Mouse (Mus musculus) MEL (cell line): ENCODE results near the gene Chuk. TPM values are rescaled to one million over a fixed set of nuclear protein-coding genes. Genes with fewer than 3 reads are reported as not detected.

Source experiments
- DNase-seq: peaks from one replicate; pipeline ENCODE4 v3.0.0; 2011; ENCODE audit warnings: low read depth, low spot score
- H3K27ac ChIP-seq: 2 replicates; pipeline ENCODE4 v1.5.1; 2012; ENCODE audit warnings: low read depth, mild to moderate bottlenecking, control low read depth, low read length, moderate library complexity; ENCODE audit not compliant: control insufficient read depth
- H3K27me3 ChIP-seq, 2 experiments: fragments of 150-350 bp in 1 of 2; sonication (generic) in 1 of 2; 2 replicates each; pipeline ENCODE4 v1.6.1; 2012; ENCODE audit warnings: low read length in 2 of 2, mild to moderate bottlenecking in 2 of 2, improper control_type of control experiment in 1 of 2, moderate library complexity in 1 of 2; ENCODE audit not compliant: insufficient read depth in 2 of 2, control insufficient read depth in 1 of 2
- H3K36me3 ChIP-seq, 2 experiments: 2 replicates each; pipeline ENCODE4 v1.6.1; 2012 to 2014; ENCODE audit warnings: low read length in 2 of 2, improper control_type of control experiment in 1 of 2, inconsistent platforms in 1 of 2, mild to moderate bottlenecking in 1 of 2; ENCODE audit not compliant: insufficient read depth in 2 of 2, control insufficient read depth in 1 of 2
- H3K4me1 ChIP-seq, 2 experiments: fragments of 150-350 bp in 1 of 2; sonication (generic) in 1 of 2; 2 replicates each; pipeline ENCODE4 v1.6.1; 2012; ENCODE audit warnings: low read length in 2 of 2, improper control_type of control experiment in 1 of 2, mild to moderate bottlenecking in 1 of 2; ENCODE audit not compliant: insufficient read depth in 2 of 2, control insufficient read depth in 1 of 2
- H3K4me3 ChIP-seq, 2 experiments: fragments of 150-350 bp in 1 of 2; sonication (generic) in 1 of 2; 2 replicates each; pipeline ENCODE4 v1.5.1; 2012; ENCODE audit warnings: low read depth in 2 of 2, low read length in 2 of 2, mild to moderate bottlenecking in 2 of 2, moderate library complexity in 2 of 2, control low read depth in 1 of 2, improper control_type of control experiment in 1 of 2; ENCODE audit not compliant: control insufficient read depth in 1 of 2, insufficient read depth in 1 of 2
- H3K79me2 ChIP-seq: 2 replicates; pipeline ENCODE4 v1.6.1; 2012; ENCODE audit warnings: mild to moderate bottlenecking, low read length, moderate library complexity; ENCODE audit not compliant: control insufficient read depth, poor library complexity, insufficient read depth
- H3K9ac ChIP-seq: 2 replicates; pipeline ENCODE4 v1.6.1; 2012; ENCODE audit warnings: low read depth, mild to moderate bottlenecking, control low read depth, low read length, moderate library complexity; ENCODE audit not compliant: control insufficient read depth, poor library complexity, severe bottlenecking
- H3K9me3 ChIP-seq: fragments of 150-350 bp; sonication (generic); replicated peaks from 2 replicates; pipeline ENCODE4 v1.6.1; 2012; ENCODE audit warnings: mild to moderate bottlenecking, low read length, improper control_type of control experiment, moderate library complexity; ENCODE audit not compliant: insufficient read depth
- CTCF ChIP-seq, 3 experiments: IDR thresholded peaks in 2 of 3; conservative IDR thresholded peaks in 1 of 3; 2 replicates each; pipeline ENCODE4 v1.5.1; 2011 to 2012; ENCODE audit warnings: low read length in 3 of 3, low read depth in 2 of 3, mild to moderate bottlenecking in 2 of 3, improper control_type of control experiment in 1 of 3, inconsistent platforms in 1 of 3, mixed read lengths in 1 of 3, moderate library complexity in 1 of 3; ENCODE audit not compliant: control insufficient read depth in 1 of 3, insufficient read depth in 1 of 3, poor library complexity in 1 of 3, severe bottlenecking in 1 of 3
- E2F4 ChIP-seq: IDR thresholded peaks from 2 replicates; pipeline ENCODE4 v1.6.1; 2011; ENCODE audit warnings: low read depth, low read length, improper control_type of control experiment, borderline replicate concordance
- ETS1 ChIP-seq: IDR thresholded peaks from 2 replicates; pipeline ENCODE4 v1.6.1; 2012; ENCODE audit warnings: low read depth, mild to moderate bottlenecking, inconsistent platforms, low read length, improper control_type of control experiment, moderate library complexity
- GATA1 ChIP-seq: IDR thresholded peaks from 2 replicates; pipeline ENCODE4 v1.6.1; 2011; ENCODE audit warnings: low read depth, low read length, improper control_type of control experiment
- HCFC1 ChIP-seq: IDR thresholded peaks from 2 replicates; pipeline ENCODE4 v1.6.1; 2012; ENCODE audit warnings: low read depth, mild to moderate bottlenecking, inconsistent platforms, low read length, improper control_type of control experiment, moderate library complexity
- MAFK ChIP-seq: IDR thresholded peaks from 2 replicates; pipeline ENCODE4 v1.6.1; 2011; ENCODE audit warnings: low read depth, mild to moderate bottlenecking, low read length, improper control_type of control experiment, borderline replicate concordance
- MXI1 ChIP-seq: IDR thresholded peaks from 2 replicates; pipeline ENCODE4 v1.6.1; 2011; ENCODE audit warnings: mild to moderate bottlenecking, low read depth, low read length, improper control_type of control experiment
- MYC ChIP-seq: IDR thresholded peaks from 2 replicates; pipeline ENCODE4 v1.6.1; 2011; ENCODE audit warnings: low read depth, mild to moderate bottlenecking, low read length, improper control_type of control experiment, moderate library complexity
- NRF1 ChIP-seq: IDR thresholded peaks from 2 replicates; pipeline ENCODE4 v1.6.1; 2014; ENCODE audit warnings: low read depth, mild to moderate bottlenecking, inconsistent platforms, low read length, improper control_type of control experiment, moderate library complexity; ENCODE audit not compliant: poor library complexity, insufficient read depth, severe bottlenecking
- POLR2A ChIP-seq, 2 experiments: IDR thresholded peaks; 2 replicates each; pipeline ENCODE4 v1.6.1; 2011 to 2012; ENCODE audit warnings: low read length in 2 of 2, mild to moderate bottlenecking in 2 of 2, control low read depth in 1 of 2, improper control_type of control experiment in 1 of 2, low read depth in 1 of 2, moderate library complexity in 1 of 2; ENCODE audit not compliant: control insufficient read depth in 1 of 2, insufficient read depth in 1 of 2, poor library complexity in 1 of 2
- POLR2AphosphoS2 ChIP-seq: IDR thresholded peaks from 2 replicates; pipeline ENCODE4 v1.6.1; 2011; ENCODE audit warnings: low read length, improper control_type of control experiment
- POLR2AphosphoS5 ChIP-seq: IDR thresholded peaks from 2 replicates; pipeline ENCODE4 v1.6.1; 2012; ENCODE audit warnings: low read depth, borderline replicate concordance, mild to moderate bottlenecking, inconsistent platforms, low read length, moderate library complexity, mixed read lengths
- RCOR1 ChIP-seq: IDR thresholded peaks from 2 replicates; pipeline ENCODE4 v1.6.1; 2012; ENCODE audit warnings: low read depth, mild to moderate bottlenecking, inconsistent platforms, low read length, improper control_type of control experiment
- SMC3 ChIP-seq: IDR thresholded peaks from 2 replicates; pipeline ENCODE4 v1.6.1; 2011; ENCODE audit warnings: low read depth, low read length, improper control_type of control experiment
- TBP ChIP-seq: IDR thresholded peaks from 2 replicates; pipeline ENCODE4 v1.8.0; 2011; ENCODE audit warnings: low read depth, low read length, improper control_type of control experiment
- USF2 ChIP-seq, 2 experiments: IDR thresholded peaks; 2 replicates each; pipeline ENCODE4 v1.6.1; 2011 to 2012; ENCODE audit warnings: improper control_type of control experiment in 2 of 2, low read length in 2 of 2, borderline replicate concordance in 1 of 2, inconsistent platforms in 1 of 2, low read depth in 1 of 2, mild to moderate bottlenecking in 1 of 2; ENCODE audit not compliant: insufficient read depth in 1 of 2
- ZC3H11A ChIP-seq: IDR thresholded peaks from 2 replicates; pipeline ENCODE4 v1.6.1; 2012; ENCODE audit warnings: low read depth, mild to moderate bottlenecking, inconsistent platforms, low read length, improper control_type of control experiment
- ZKSCAN1 ChIP-seq: IDR thresholded peaks from 2 replicates; pipeline ENCODE4 v1.6.1; 2012; ENCODE audit warnings: low read depth, mild to moderate bottlenecking, inconsistent platforms, low read length, improper control_type of control experiment, moderate library complexity
- polyA plus RNA-seq, 2 experiments: library from polyadenylated mRNA; stranded (reverse) in 1 of 2; unstranded in 1 of 2; fragments of >175 nt in 1 of 2; fragments of >200 nt in 1 of 2; gene quantifications; 2 replicates each; pipeline versions ENCODE4 v1.2.1 to v1.2.4; 2012; ENCODE audit warnings: low replicate concordance in 2 of 2, low read depth in 1 of 2; ENCODE audit not compliant: insufficient read length in 2 of 2, insufficient read depth in 1 of 2, missing spikeins in 1 of 2
- total RNA-seq: library from RNA; depleted of rRNA; stranded (reverse); fragments of 300-350 nt; gene quantifications from 2 replicates; pipeline ENCODE4 v1.2.3, GENCODE M21; 2012

Gene Chuk
- total and polyA plus RNA-seq, 3 experiments, result 50.5 to 463 (median 58.3) TPM

GRCm38 (mm10) chr19:44032046-44032744 lies 75.1 kb downstream of the Chuk start:
- H3K4me3 ChIP-seq, result no peak overlapping the region
- H3K9ac ChIP-seq, result no peak overlapping the region
- TF ChIP-seq GATA1, result no peak
- no peak for TF ChIP-seq NRF1
- no peak for TF ChIP-seq POLR2A (IDR thresholded peaks at IDR 0.05; ENCODE audit: control insufficient read depth in 1 of 2, insufficient read depth in 1 of 2, low read depth in 1 of 2, low read length in 2 of 2, poor library complexity in 1 of 2)
- TF ChIP-seq USF2 (IDR thresholded peaks at IDR 0.05; ENCODE audit: borderline replicate concordance in 1 of 2, insufficient read depth in 1 of 2, low read depth in 1 of 2, low read length in 2 of 2), result no peak
- no peak for TF ChIP-seq ZKSCAN1
- TF ChIP-seq TBP, result no peak
- peaks cover 0 to 13% of the 10 kb centered on the region in 2 experiments; a peak in 2 of 4 replicates for H3K36me3 ChIP-seq
- H3K9me3 ChIP-seq, result no peaks in the 10 kb centered on the region
- no peaks in the 10 kb centered on the region for H3K79me2 ChIP-seq
- H3K27me3 ChIP-seq, result no peaks in the 10 kb centered on the region
- no peaks in the 10 kb centered on the region for H3K4me1 ChIP-seq
- no peak for DNase-seq
- no peak overlapping the region for H3K27ac ChIP-seq

GRCm38 (mm10) chr19:44030024-44030423 lies 77.3 kb downstream of the Chuk start:
- Histone ChIP-seq H3K4me1 (peaks cover 1 to 6% of the 10 kb centered on the region in 2 experiments; a peak in 3 of 4 replicates), H3K36me3 (peaks cover 0 to 2% of the 10 kb centered on the region in 2 experiments; a peak in 2 of 4 replicates), H3K4me3 (no peak overlapping the region), H3K9ac (no peak overlapping the region), H3K27me3 (no peaks in the 10 kb centered on the region), H3K27ac (no peak overlapping the region), H3K79me2 (no peaks in the 10 kb centered on the region), H3K9me3 (no peaks in the 10 kb centered on the region)
- DNase-seq, result no peak
- TF ChIP-seq CTCF (IDR thresholded peaks at IDR 0.05 in 2 of 3, conservative IDR thresholded peaks at IDR 0.05 in 1 of 3; ENCODE audit: control insufficient read depth in 1 of 3, insufficient read depth in 1 of 3, low read depth in 2 of 3, low read length in 3 of 3, poor library complexity in 1 of 3, severe bottlenecking in 1 of 3) (no peak), MYC (no peak), POLR2AphosphoS5 (no peak), SMC3 (no peak), MXI1 (no peak), ZC3H11A (no peak), ZKSCAN1 (no peak)

- Histone ChIP-seq H3K4me3 (no peak within 1 kb of the TSS), H3K79me2 (no peaks in the 10 kb centered on the region), H3K4me1 (peaks cover 2 to 6% of the 10 kb centered on the region in 2 experiments; a peak in 3 of 4 replicates), H3K9me3 (no peaks in the 10 kb centered on the region), H3K27ac (no peak within 1 kb of the TSS), H3K27me3 (no peaks in the 10 kb centered on the region), H3K9ac (no peak within 1 kb of the TSS)
- no peak for DNase-seq
- TF ChIP-seq MAFK, result no peak
- TF ChIP-seq E2F4, result no peak
- TF ChIP-seq USF2 (IDR thresholded peaks at IDR 0.05; ENCODE audit: borderline replicate concordance in 1 of 2, insufficient read depth in 1 of 2, low read depth in 1 of 2, low read length in 2 of 2), result no peak
- no peak for TF ChIP-seq SMC3
- no peak for TF ChIP-seq CTCF (IDR thresholded peaks at IDR 0.05 in 2 of 3, conservative IDR thresholded peaks at IDR 0.05 in 1 of 3; ENCODE audit: control insufficient read depth in 1 of 3, insufficient read depth in 1 of 3, low read depth in 2 of 3, low read length in 3 of 3, poor library complexity in 1 of 3, severe bottlenecking in 1 of 3)
- no peak for TF ChIP-seq POLR2AphosphoS5
- TF ChIP-seq GATA1, result no peak
- TF ChIP-seq ETS1, result no peak
- no peak for TF ChIP-seq RCOR1
- TF ChIP-seq POLR2AphosphoS2, result no peak
- TF ChIP-seq HCFC1, result no peak
- TF ChIP-seq, all 39 proteins: peak for 0
- no peaks in the 10 kb centered on the region for H3K36me3 ChIP-seq
Measured at GRCm38 (mm10) chr19:44028972-44029371, 78.3 kb downstream of the Chuk start, which contains the start of gene Cyp2c23. Cyp2c23 (minus strand) TSS chr19:44029208.
